Mouse (Mus musculus): ENCODE data around the gene Ppp1r37.

DNA sequence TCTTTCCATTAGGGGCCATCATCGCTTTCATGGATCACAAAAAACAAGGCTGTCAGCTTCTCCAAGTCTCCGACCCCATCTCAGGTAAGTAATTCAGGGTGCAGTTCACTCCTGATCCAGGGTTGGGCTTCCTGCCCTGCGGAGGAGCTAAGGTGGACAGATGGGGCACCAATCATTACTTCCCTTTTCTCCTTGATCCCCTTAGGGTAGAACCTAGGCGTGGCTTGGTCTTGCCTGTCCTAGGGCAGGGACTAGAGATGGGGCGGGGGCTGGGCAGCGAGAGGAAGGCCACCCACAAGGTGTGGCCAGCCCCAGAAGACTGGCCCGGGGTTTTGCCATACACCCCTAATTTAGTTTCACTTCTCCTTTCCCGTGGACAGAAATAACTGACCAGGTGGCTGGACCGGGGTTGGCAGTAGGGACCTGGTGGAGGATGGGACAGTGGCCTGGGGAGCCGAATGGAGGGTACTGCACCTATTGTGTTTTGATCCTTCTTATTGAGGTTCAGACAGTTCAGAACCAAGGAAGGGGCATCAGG, 15.1 kb upstream of the Ppp1r37 start:
- TF ChIP-seq CTCF (IDR thresholded peaks at IDR 0.05; ENCODE audit: extremely low read depth, insufficient read length, insufficient replicate concordance, low read depth, low read length) (no peak), POLR2A (IDR thresholded peaks at IDR 0.05; ENCODE audit: low read depth, low read length) (no peak)

Measured in small intestine, adult 2 months (tissue).